ENCODE assay signal across 8 mouse cellular contexts in genomic region chr11:78497544-78498522, GRCm38 (mm10). TPM values are rescaled to one million over a fixed set of nuclear protein-coding genes. Genes with fewer than 3 reads are reported as not detected.
DNase-seq lines count a peak whose midpoint lies in the region; ATAC-seq lines count a peak whose summit lies in the region.

Sarm1 (minus strand) TSS chr11:78497754.

- peak within 1 kb of the TSS; percentile 73 for H3K4me3 ChIP-seq in hindbrain, embryonic 13.5 days

- H3K9me3 ChIP-seq in hindbrain, embryonic 13.5 days = no peaks in the 10 kb centered on the region

- peaks cover 41% of the 10 kb centered on the region for H3K27me3 ChIP-seq in hindbrain, embryonic 13.5 days

- H3K36me3 ChIP-seq in hindbrain, embryonic 13.5 days = no peaks in the 10 kb centered on the region

- H3K27ac ChIP-seq in hindbrain, embryonic 13.5 days = peak within 1 kb of the TSS; percentile 96

- 4% methylated on average over 35 of the region's 36 CpGs for WGBS in hindbrain, embryonic 13.5 days

- H3K9ac ChIP-seq in hindbrain, embryonic 13.5 days = peak within 1 kb of the TSS; percentile 94

- peak; percentile 98 for DNase-seq in NIH3T3 (ENCODE audit: low read depth)
- peak; percentile 100 for DNase-seq in cerebellum, postnatal 10 days
- DNase-seq in frontal cortex, postnatal 10 days (ENCODE audit: low spot score in 2 of 2) = peak; percentile 93 to 95
- peak; percentile 88 to 89 for DNase-seq in layer of hippocampus, postnatal 25 days (ENCODE audit: extremely low spot score in 1 of 2, low spot score in 1 of 2)
- DNase-seq in lung, postnatal 25 days (ENCODE audit: low spot score) = peak; percentile 93
- peak; percentile 98 for DNase-seq in retina, embryonic 14.5 days (ENCODE audit: low spot score)
- peak; percentile 100 for DNase-seq in thymus, postnatal 4 days

- peaks cover 37% of the 10 kb centered on the region for H3K4me1 ChIP-seq in hindbrain, embryonic 13.5 days (replicated peaks)

- peak within 1 kb of the TSS; percentile 71 for H3K4me2 ChIP-seq in hindbrain, embryonic 13.5 days

- ATAC-seq in hindbrain, embryonic 13.5 days (ENCODE audit: low FRiP score) = peak; percentile 97

RNA-seq across cellular contexts. Expression of gene Sarm1, which starts in this region (rescaled TPM):
- 45.0 and 47.2 TPM in 2 replicates for polyA plus RNA-seq in hindbrain, embryonic 13.5 days (2015; fragmentation: Nextera tagmentation; extraction: Ambion mirVana)
- 10 to 100 TPM; 39.5 to 40.8 TPM for total RNA-seq in layer of hippocampus, postnatal 25 days (2021)

Comparison
In these comparisons a context has a peak if more than half of its experiments do, and no peak if none do; other contexts are left out.
1. Peak in every context shown above with its lines: DNase-seq, ATAC-seq, H3K4me3 ChIP-seq and H3K27ac ChIP-seq.